8 mouse cellular contexts compared by ENCODE assay signal in genomic region chr17:47676581-47676980, GRCm38 (mm10). TPM values are rescaled to one million over a fixed set of nuclear protein-coding genes. Genes with fewer than 3 reads are reported as not detected.
A peak's percentile ranks its signal among the peaks of the same experiment; 100 is the strongest.
DNase-seq lines count a peak whose midpoint lies in the region; ATAC-seq lines count a peak whose summit lies in the region.

No protein-coding gene starts in this region.

- no peak overlapping the region for H3K4me2 ChIP-seq in midbrain, embryonic 16.5 days (ENCODE audit: low read length)

- H3K27ac ChIP-seq in midbrain, embryonic 16.5 days (ENCODE audit: low read length) = peak overlapping the region; percentile 35; the same call in 1 of the 2 replicates

- peaks cover 12% of the 10 kb centered on the region; the same call in 1 of the 2 replicates for H3K4me1 ChIP-seq in midbrain, embryonic 16.5 days (ENCODE audit: control insufficient read depth, insufficient read depth, low read length)

- peak; percentile 48 to 70 for DNase-seq in spleen, postnatal 10 days (ENCODE audit: low spot score in 2 of 2)
- DNase-seq in spleen, postnatal 36 days (ENCODE audit: low spot score in 2 of 2) = no peak
- peak; percentile 41 for DNase-seq in adrenal gland, adult 8-10 months
- peak; percentile 63 for DNase-seq in embryo, embryonic 11.5 days (ENCODE audit: low read depth, low spot score)
- DNase-seq in left cerebral cortex, postnatal 10 days (ENCODE audit: extremely low spot score in 1 of 2, low spot score in 2 of 2) = peak; percentile 59 to 67
- peak; percentile 50 for DNase-seq in thymus, postnatal 25 days

- WGBS in midbrain, embryonic 16.5 days = 16% methylated on average over 9 of the region's 9 CpGs

- no peaks in the 10 kb centered on the region for H3K9me3 ChIP-seq in midbrain, embryonic 16.5 days (replicated peaks; ENCODE audit: control insufficient read depth, low read length, poor library complexity, severe bottlenecking)

- 0 out of 2 replicates have a peak overlapping the region, but pooled peaks have one; percentile 15 for H3K9ac ChIP-seq in midbrain, embryonic 16.5 days (ENCODE audit: low read depth, low read length)

- ATAC-seq in granulocyte monocyte progenitor cell, adult 5-6 weeks (replicated peaks; ENCODE audit: poor library complexity, severe bottlenecking) = peak; percentile 73
- no peak for ATAC-seq in midbrain, embryonic 16.5 days

- H3K4me3 ChIP-seq in midbrain, embryonic 16.5 days (ENCODE audit: low read depth, low read length) = no peak overlapping the region

- no peaks in the 10 kb centered on the region for H3K27me3 ChIP-seq in midbrain, embryonic 16.5 days (ENCODE audit: control insufficient read depth, insufficient read depth, low read depth, low read length)

- intact Hi-C loops in left cerebral cortex, postnatal 10 days (cut with DNase I) = loop anchor here (5.0 kb wide), 1 partner anchor 164 kb away; no protein-coding TSS in a partner anchor

- peaks cover 10% of the 10 kb centered on the region for H3K36me3 ChIP-seq in midbrain, embryonic 16.5 days (ENCODE audit: control insufficient read depth, insufficient read depth, low read length)

RNA-seq across cellular contexts. Expression of gene Tomm6, which starts 11.6 kb away (rescaled TPM):
- total RNA-seq in adrenal gland, adult 8-10 months (2022) = 100 to 1,000 TPM; 166 to 270 (median 207) TPM
- total RNA-seq in granulocyte monocyte progenitor cell, adult 5-6 weeks (2014; fragmentation: Nextera tagmentation) = 315 and 346 TPM in 2 replicates
- 46.0 and 46.4 TPM in 2 replicates for total RNA-seq in granulocyte monocyte progenitor cell, adult 5-6 weeks (2017)
- 100 to 1,000 TPM; 209 to 222 TPM for total RNA-seq in left cerebral cortex, postnatal 10 days (2021)
- 252 and 268 TPM in 2 replicates for polyA plus RNA-seq in midbrain, embryonic 16.5 days (2015; fragmentation: Nextera tagmentation; extraction: Ambion mirVana)

RNA-seq across cellular contexts. Expression of gene Frs3, which starts 12.2 kb away (rescaled TPM):
- 10 to 100 TPM in 1 of 4 experiments, 1 to 10 TPM in 3; 3.9 to 10.5 (median 8.6) TPM for total RNA-seq in adrenal gland, adult 8-10 months (2022)
- total RNA-seq in granulocyte monocyte progenitor cell, adult 5-6 weeks (2014; fragmentation: Nextera tagmentation) = 0.15 TPM in 1 of 2 replicates, not detected in the other
- total RNA-seq in granulocyte monocyte progenitor cell, adult 5-6 weeks (2017) = 0.22 TPM in 1 of 2 replicates, not detected in the other
- total RNA-seq in left cerebral cortex, postnatal 10 days (2021) = 10 to 100 TPM; 27.4 to 29.9 TPM
- polyA plus RNA-seq in midbrain, embryonic 16.5 days (2015; fragmentation: Nextera tagmentation; extraction: Ambion mirVana) = 46.0 and 54.1 TPM in 2 replicates

RNA-seq across cellular contexts. Expression of gene Gm21981, which starts 17.7 kb away (rescaled TPM):
- 1 to 10 TPM in 3 of 4 experiments, under 1 TPM in 1; 0.67 to 2.2 (median 1.8) TPM for total RNA-seq in adrenal gland, adult 8-10 months (2022)
- not detected in 2 replicates for total RNA-seq in granulocyte monocyte progenitor cell, adult 5-6 weeks (2014; fragmentation: Nextera tagmentation)
- total RNA-seq in granulocyte monocyte progenitor cell, adult 5-6 weeks (2017) = 1.0 TPM in 1 of 2 replicates, not detected in the other
- 1 to 10 TPM; 5.7 to 6.4 TPM for total RNA-seq in left cerebral cortex, postnatal 10 days (2021)
- polyA plus RNA-seq in midbrain, embryonic 16.5 days (2015; fragmentation: Nextera tagmentation; extraction: Ambion mirVana) = 0.88 and 0.92 TPM in 2 replicates

RNA-seq across cellular contexts. Expression of gene Prickle4, which starts 18.0 kb away (rescaled TPM):
- 1 to 10 TPM; 2.4 to 4.5 (median 3.1) TPM for total RNA-seq in adrenal gland, adult 8-10 months (2022)
- not detected in 2 replicates for total RNA-seq in granulocyte monocyte progenitor cell, adult 5-6 weeks (2014; fragmentation: Nextera tagmentation)
- 0.62 TPM in 1 of 2 replicates, not detected in the other for total RNA-seq in granulocyte monocyte progenitor cell, adult 5-6 weeks (2017)
- 1 to 10 TPM; 2.3 to 4.5 TPM for total RNA-seq in left cerebral cortex, postnatal 10 days (2021)
- 0.77 and 2.4 TPM in 2 replicates for polyA plus RNA-seq in midbrain, embryonic 16.5 days (2015; fragmentation: Nextera tagmentation; extraction: Ambion mirVana)

RNA-seq across cellular contexts. Expression of gene Usp49, which starts 46.1 kb away (rescaled TPM):
- total RNA-seq in adrenal gland, adult 8-10 months (2022) = 10 to 100 TPM in 1 of 4 experiments, 1 to 10 TPM in 3; 4.1 to 11.1 (median 6.8) TPM
- total RNA-seq in granulocyte monocyte progenitor cell, adult 5-6 weeks (2014; fragmentation: Nextera tagmentation) = 4.1 and 6.8 TPM in 2 replicates
- 1.5 and 4.1 TPM in 2 replicates for total RNA-seq in granulocyte monocyte progenitor cell, adult 5-6 weeks (2017)
- total RNA-seq in left cerebral cortex, postnatal 10 days (2021) = 10 to 100 TPM; 14.8 to 15.1 TPM
- polyA plus RNA-seq in midbrain, embryonic 16.5 days (2015; fragmentation: Nextera tagmentation; extraction: Ambion mirVana) = 5.3 and 7.3 TPM in 2 replicates

Comparison
In these comparisons a context has a peak if more than half of its experiments do, and no peak if none do; other contexts are left out.
1. DNase-seq: peak in spleen, postnatal 10 days (2 of 2), adrenal gland, adult 8-10 months (single experiment), embryo, embryonic 11.5 days (single experiment), left cerebral cortex, postnatal 10 days (2 of 2) and thymus, postnatal 25 days (single experiment); none in spleen, postnatal 36 days (0 of 2).